Mouse (Mus musculus) 416B (cell line): ENCODE measurements around the gene Kdelc2.

Source experiments
- DNase-seq: peaks from one replicate; pipeline ENCODE4 v3.0.0; 2011; ENCODE audit warnings: low read depth

Gene Kdelc2

DNA sequence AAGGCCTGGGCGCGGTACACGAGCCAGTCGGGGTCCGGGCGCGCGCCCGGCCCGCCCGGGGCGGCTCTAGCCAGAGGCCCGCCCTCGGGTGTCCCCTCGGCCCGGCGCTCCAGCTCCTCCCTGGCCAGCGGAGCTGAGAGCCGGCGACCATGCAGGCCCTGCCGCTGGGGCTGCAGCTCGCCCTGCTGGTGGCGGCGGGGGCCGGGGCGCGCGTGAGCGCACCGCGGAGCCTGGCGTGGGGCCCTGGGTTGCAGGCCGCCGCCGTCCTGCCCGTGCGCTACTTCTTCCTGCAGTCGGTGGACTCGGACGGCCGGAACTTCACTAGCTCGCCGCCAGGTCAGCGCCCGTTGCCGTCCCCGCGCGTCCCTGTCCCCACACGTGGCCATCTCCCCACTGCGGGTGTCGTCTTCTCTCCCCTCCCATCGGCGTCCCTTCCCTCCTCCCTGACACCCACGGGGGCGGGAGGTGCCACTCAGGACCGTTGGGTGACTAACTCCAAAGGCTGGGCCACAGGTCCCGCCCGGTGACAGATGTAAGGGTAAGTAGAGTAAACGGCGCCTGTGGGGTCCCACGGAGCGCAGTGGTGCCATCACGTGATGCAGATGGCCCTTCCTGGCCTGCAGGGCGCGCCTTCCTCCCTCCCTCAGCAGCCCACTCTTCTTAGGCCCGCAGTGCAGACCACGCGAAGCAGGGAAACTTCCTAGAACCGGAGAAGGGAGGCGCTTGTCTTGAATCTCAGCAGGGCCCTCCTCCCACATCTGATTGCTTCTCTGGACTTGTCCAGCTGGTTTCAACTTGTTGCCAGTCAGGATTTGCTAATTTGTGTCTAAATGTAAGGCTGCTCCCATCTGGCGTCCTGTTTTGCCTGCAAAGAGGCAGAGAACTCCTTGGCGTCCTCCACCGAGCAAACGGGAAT is at the start of gene Kdelc2:
Kdelc2 (plus strand) TSS at position 75 of the 916 bp plus-strand sequence.
- DNase-seq: peak; percentile 81

DNA sequence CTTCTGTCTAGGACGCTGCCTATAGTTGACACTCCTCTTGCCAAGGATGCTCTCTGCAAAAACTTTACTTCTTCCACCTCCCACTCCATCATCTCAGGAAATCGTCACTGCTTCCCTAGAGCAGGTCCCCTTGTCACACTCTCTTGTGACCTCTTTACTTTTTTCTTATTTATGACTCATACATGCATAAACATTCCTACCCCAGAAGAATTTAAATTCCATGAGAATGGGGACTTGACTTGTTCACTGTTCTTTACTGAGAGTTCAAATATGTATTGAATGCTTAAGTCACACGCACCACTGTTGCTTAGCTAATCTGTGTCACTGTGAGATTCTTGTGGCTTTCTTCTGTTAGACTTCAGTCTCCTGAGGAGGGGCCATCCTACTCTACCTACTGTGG is 48.7 kb upstream of the Kdelc2 start:
- no peak for DNase-seq

DNA sequence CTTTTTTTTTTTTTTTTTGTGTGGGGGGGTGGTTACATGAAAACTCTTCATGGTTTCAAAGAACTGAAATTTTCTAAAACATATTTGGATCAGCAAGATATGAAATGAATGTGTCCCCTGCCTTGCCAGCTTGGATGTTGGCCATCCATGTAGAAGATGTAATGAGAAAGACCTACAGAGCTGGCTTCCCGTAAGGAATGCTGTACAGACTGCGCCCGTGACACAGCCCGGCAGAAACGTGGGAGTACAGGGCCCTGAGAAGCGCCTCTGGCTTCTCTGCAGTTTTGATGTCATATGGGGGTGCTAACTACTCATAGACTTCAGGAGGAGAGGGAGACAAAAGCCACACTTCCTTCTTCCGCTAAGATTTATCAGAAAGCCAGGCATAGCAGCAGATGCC is 44.2 kb upstream of the Kdelc2 start:
- no peak for DNase-seq

DNA sequence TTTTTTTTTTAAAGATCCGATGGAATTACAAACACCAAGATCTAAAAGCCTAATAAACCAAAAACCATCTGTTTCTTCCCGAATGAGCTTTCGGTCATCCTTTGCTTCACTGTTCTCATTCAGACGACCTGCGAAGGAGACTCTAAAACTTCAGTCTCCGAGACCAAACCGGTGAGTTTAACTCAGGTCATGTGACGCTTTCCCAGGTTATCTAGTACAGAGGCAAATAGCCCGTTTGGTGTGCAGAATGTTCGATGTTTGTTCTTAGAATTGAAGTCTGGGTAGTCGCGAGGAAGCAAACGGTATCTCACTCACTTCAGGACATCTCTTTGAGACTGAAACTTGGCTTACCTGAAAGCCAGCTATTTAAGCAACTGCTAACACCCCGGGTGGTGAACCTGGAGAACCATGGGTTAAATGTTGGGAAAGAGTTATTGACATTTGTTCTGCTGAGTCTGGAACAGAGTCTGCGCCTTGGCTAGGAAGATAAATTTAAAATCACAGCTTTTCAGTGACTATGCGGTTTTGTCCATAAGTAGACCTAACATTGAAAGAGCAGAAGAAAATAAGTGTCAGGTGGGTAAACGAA is 43.4 kb upstream of the Kdelc2 start:
- DNase-seq: no peak

DNA sequence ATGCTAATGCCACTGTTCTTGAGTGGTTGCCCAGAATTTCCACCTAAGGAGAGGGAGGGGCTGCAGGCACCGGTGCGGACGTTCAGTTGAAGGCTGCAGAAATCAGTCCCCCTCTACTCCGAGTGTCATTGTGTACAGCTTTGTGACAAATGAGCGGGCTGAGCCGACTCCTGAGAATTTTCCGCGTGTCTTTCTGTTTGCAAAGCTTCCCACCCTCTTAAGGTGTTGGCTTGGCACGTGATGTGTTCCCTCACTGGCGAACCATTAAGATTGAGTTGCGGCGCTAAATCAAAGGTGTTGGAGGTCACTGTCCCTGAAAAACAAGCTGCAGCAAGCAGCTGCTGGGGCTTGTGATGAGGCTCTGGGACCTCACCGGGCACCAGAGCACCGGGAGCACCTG is 42.9 kb upstream of the Kdelc2 start:
- DNase-seq: no peak

DNA sequence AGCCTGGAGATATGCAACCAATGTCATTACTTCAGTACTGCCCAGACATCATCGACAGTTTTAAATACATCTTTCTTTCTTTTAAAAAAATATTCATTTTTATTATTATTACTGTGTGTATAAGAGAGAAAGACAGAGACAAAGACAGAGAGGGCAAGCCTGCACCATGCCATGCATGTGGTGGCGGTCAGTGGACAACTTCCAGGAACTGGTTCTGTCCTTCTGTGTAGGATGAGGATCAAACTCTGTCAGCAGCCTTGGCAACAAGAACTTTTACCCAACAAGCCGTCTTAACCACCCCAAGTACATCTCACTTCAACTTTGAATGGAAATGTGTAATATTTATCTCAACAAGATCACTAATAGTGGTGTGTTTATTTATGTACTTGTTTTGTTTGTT is 41.8 kb upstream of the Kdelc2 start:
- DNase-seq: no peak

DNA sequence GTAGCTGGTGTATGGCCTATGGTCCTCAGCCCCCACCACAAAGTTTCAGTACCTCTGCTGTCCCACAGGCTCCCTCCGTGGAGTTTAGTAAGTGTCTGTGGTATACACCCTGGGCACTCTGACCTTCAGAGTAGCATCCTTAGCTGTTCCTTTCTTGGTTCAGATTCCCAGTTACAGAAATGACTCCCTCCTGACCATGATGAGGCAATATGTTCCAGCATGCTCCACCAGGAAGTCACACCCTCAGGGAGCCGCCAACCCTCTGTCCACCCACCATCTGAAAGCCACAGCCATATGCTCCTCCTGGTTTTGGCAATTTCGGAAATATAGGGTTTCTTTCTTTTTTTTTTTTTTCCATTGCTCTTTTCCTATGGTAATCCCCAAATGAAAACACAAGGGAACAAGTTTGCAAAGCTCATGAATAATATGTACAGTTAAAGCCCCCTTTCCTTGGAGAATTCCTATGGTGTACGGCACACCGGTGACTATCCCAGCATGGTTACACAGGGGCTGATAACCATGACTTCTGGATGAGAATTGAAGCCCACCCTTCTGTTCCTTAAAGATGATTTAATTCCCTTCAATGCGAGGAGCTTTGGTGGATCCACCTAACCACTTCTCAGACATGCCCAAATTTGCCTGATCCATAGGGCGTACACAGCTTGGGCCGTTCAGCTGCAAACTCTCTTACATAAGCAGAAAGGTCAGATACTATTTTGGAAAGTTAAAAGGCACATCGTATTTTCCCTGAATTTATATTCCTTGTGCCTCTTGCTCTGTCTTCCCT is 39.0 kb upstream of the Kdelc2 start:
- DNase-seq: peak; percentile 5

DNA sequence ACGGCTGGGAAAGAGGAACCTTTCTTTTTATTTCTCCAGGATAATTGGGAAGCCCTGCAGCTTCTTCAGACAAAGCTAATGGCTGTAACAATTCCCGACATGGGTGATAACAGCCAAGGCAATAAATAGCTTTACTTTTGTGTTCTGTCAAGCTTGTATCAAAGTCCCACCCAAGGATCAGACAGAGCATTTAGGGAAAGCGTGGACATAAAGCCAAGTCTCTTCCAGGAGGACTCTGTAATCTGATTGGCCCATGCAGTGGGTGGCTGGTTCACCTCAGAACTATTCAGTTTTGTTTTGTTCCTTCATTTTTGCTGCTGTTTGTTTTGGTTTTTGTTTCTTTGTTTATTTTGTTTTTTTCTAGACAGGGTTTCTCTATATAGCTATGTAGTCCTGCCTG is 38.1 kb upstream of the Kdelc2 start:
- DNase-seq: no peak

DNA sequence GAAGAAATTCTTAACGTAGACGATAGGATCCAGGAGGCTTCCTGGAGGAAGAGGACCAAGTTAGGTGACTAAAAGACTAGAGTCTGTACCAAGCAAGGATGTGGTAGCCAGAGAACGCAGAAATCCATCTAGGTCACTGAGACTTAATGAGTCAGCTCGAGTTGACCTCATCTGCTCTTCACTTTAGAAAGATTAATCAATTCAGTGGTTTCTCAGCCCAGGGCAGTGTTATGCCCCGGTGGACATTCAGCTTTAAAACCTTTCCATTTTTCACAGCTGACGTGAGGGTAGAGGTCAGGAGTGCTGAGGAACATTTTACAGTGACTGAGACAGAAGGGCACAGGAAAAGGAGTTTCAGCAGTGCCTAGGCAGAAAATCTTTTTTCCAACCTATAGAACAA is 37.4 kb upstream of the Kdelc2 start:
- peak; percentile 8 for DNase-seq

DNA sequence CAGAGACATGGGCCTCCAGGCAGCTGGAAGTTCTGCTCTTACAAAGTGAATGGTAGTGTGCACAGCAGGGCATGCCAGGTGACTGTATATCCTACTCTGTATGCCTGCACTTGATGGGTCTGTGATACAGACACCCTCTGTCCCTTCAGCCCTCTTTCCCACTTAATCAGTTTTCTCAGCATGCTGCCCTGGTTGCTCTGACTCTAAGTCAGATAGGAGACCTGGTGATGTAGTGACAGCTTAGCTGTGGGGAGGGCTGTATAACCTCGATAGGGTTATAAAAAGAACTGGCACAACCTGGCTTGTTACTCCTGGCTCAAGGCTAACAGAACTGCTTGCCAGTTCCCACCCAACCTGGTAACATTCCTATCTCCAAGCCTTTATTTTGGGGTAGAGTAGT is 34.6 kb upstream of the Kdelc2 start:
- no peak for DNase-seq

DNA sequence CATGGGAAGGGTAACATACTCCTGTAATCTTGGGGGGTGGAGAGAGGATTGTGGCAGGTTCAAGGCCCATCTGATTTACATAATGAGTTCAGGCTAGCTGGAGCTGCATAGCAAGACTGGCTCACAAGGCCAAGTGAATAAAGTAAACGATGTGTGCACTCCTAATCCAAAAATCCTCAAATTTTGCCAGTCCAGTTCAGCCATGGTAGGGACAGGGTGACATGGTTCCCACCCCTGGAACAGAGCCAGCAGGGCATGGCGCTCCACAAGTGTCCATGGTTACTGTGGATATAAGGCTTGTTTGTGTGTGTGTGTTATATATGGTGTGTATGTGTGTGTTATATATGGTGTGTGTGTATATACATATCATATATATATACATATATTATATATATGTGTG is 33.5 kb upstream of the Kdelc2 start:
- no peak for DNase-seq

DNA sequence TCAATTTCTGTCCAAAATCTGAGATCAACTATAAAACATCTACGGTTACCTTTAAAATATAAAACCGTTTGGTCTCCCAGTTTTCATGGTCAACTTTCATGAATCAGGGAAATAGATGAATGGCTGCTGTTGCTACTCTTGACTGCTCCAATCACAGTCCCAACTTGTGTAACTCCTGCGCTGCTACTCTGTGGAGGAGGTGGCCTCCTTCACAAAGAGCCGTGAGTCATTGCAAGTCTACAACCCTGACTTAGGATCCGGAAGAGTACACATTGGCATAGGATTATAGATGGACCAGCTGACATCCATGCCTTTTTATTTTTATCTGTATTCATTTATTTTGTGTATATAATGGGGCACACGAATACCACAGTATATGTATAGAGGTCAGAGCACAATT is 31.9 kb upstream of the Kdelc2 start:
- no peak for DNase-seq

DNA sequence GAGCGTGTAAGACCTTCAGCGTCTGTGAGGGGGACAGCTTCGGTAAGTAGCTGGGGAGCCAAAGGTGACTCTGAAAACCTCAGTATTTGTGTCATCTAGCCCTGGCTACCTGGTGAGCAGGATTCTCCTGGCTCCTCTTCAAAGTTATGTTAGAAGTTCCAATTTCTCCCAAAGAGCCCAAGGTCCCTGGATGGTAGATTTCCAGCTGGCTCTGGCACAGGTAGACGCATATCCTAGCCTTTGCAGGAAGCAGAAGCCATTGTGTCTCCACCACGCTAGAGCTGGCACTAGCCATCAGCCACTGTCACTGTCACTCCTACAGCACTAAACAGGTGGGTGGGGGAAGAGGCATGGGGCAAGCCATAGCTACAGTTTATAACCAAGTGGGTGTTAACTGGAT is 30.7 kb upstream of the Kdelc2 start:
- no peak for DNase-seq

DNA sequence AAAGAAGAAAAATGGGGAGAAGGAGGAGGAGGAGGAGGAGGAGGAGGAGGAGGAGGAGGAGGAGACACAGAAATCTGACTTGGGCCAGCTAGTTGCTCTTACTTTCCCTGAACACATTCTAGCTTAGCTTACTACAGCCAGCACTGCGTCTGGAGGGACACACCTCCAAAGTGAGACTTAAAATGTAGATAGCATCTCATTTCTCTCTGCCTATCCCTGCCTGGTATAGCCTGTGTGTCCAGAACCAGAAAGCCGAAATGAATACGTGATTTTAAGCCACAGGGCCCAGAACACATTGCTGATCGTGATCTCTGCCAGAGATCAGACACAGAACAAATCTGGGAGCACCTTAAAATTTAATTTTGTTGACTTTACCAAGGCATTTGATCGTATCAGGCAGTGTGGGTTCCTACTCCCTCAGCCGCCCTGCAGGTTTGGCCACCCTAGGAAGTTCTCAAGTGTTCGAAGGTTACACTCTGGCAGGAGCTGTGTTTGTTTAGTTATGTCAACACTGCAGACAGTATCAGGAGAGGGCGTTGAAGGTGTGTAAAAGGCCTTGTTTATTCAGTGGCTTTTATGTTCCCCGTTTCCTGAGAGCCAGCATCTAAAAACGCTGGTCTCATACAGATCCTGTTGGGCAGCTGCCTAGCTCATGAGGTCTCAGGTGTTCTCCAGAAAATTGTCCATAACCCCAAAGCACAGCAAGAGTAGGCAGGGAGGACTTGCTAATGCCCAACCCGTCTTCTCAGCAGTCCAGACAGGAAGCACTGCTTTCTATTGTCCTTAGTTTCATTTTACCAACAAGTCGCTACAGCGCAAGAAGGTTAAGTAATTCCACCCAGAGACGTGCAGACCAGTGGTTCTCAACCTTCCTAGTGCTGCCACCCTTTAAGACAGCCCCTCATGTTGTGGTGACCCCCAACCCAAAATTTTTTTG is 27.3 kb upstream of the Kdelc2 start:
- peak; percentile 66 for DNase-seq

DNA sequence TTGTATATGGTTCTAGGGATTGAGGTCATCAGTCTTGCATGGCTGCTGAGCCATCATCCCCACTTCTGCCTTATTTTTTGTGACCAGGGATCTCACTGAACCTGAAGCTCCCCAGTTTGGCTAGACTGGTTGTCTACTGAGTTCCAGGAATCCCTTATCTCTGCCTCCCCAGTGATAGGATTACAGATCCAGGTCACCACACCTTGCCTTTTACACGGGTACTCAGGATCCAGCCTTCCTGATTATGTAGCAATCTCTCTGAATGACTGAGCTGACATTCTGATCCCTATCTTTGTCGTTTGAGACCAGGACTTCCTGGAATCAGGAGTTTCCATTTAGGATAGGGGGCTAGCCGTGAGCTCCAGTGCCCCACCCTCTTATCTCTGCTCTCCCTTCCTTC is 12.5 kb upstream of the Kdelc2 start:
- DNase-seq: no peak

DNA sequence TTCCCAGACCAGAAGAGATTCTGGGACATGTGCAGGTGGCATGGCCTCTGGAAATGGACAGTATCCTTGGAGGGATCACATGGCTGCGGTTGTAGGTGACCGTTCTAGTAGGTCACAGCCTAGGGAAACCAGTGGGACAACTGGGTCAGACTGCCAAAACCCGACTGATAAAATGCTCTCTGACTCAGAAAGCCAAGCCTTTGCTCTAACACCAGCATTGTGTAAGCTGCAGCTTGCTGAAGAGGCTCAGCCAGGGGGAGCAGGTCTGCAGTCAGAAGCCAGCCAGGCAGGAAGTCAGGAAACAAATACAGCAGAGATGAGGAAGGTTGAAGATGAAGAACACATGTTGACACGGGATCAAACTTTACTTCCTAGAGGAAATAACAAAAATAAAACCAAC is 7.9 kb upstream of the Kdelc2 start:
- DNase-seq: peak; percentile 66

DNA sequence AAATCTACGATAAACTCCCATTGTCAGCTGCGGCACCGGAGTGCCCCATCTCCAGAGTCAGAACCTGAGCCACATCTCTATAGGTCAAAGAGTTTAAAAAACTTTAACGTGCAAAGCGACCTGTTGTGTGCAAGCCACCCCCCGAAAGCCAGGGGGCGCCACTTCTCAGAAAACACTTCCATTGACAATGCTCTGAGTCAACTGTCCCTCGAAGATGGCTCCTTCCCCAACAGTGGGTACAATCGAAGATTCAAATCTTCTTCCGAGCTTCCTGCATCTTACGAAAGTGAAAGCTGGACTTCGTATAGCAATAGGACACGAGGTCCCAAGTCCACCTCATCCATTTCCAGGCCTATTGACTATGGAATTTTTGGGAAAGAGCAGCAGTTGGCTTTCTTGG is 7.0 kb upstream of the Kdelc2 start:
- DNase-seq: peak; percentile 35

DNA sequence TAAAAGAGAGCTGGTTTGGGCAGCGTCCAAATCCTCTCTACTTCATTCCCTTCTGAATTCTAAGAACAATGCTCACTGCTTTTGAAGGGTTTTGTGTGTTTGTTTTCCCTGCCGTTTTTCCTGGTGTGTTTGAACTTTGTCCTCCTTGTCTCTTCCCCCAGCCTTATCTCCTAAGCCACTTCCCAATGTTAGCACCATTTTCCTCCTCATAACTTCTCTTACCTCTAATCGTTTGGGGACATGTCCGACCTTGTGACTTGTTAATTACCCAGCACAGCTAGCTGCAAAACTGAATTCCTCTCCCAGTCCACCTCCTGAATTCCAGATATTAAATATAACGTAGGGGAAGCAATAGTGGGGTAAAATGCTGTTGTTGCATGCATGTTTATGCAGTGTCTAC is 6.2 kb upstream of the Kdelc2 start:
- no peak for DNase-seq

DNA sequence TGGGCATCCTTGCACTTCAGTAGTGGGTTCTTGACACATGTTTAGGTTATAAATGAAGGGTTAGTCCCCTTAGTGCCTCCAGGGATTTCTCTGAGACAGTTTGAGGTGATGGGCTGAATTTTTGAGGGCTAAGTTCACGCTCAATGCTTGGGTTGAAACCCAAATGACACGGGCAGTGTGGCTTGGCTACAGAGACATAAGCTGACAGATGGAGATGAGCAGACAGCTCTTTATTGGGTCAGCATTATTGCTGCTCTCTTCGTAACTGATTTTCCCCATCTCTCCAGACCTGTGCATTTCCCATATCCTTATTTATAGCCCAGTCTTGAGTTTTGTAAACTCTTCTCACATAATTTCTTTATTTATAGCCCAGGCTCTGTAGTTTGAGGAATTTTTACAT is 5.7 kb upstream of the Kdelc2 start:
- no peak for DNase-seq

DNA sequence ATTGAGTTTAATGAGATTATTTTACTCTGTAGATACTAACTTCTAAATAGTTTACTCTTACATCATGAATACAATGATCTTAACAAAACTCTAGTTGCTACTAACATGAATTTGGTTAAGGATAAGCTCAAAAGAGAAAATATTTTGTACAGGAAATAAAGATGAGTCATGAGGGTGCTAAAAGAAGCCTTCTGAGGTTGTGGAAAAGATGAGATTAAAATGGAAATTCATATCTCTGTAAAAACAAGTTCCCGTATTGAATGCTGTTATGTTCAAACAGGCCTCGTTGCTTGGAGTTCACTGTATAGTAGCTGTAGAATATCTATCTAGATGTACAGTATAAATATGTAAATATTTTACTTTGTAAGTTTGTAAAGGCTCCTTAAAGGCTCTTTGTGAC is 3.2 kb upstream of the Kdelc2 start:
- DNase-seq: peak; percentile 67

DNA sequence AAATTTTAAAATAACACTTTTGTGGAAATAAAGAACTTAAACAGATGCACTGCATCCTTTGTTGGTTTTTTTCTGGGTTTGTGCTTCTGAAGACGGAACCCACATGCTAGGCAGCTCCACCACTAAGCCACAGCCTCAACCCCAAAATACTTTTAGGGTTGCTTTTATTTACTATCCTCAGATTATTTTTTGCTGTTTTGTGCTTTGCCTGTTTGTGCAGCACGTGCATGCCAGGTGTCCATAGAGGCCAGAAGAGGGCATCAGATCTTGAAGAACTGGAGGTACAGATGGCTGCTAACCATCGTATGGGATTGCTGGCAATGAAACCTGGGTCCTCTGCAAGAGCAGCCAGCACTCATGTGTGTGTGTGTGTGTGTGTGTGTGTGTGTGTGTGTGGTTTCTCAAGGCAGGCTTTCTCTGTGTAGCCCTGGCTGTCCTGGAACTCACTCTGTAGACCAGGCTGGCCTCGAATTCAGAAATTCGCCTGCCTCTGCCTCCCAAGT is 2.7 kb upstream of the Kdelc2 start:
- DNase-seq: peak; percentile 40

DNA sequence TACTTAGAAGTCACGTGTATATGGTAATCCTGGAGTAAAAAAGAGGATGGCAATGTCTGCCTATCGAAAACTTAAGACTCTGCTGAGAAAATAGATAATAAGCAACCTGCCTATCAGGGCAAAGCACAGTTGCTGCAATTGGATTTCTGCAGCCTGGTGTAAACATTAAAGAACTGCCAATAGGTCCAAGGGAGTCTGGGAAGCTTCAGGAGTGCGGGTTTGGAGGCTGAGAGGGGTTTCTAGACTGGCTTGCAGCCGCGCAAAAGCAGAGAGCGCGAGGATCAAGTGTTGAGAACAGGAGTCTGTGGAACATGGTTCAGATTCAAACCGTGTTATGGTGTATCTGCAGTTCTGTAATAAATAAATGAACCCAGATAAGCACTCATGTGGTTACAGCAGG is 1.0 kb downstream of the Kdelc2 start:
- no peak for DNase-seq
